Mouse (Mus musculus) embryonic fibroblast, embryonic 13.5 days (primary cell): ENCODE results near the gene Vpreb2. TPM values are rescaled to one million over a fixed set of nuclear protein-coding genes. Genes with fewer than 3 reads are reported as not detected.
A peak's percentile ranks its signal among the peaks of the same experiment; 100 is the strongest.
"Not testable (repeated sequence)": the region's sequence is repeated elsewhere in the genome, so short reads cannot be mapped to it uniquely, and the experiment has no call there.

ENCODE experiments used
- H3K27ac ChIP-seq: 2 replicates; pipeline ENCODE4 v1.5.1; 2012; ENCODE audit warnings: low read length, control low read depth, inconsistent platforms; ENCODE audit not compliant: insufficient read depth
- H3K4me1 ChIP-seq: 2 replicates; pipeline ENCODE4 v1.6.1; 2011; ENCODE audit warnings: low read length; ENCODE audit not compliant: control insufficient read depth, insufficient read depth
- H3K4me3 ChIP-seq: 2 replicates; pipeline ENCODE4 v1.5.1; 2011; ENCODE audit warnings: mild to moderate bottlenecking, control low read depth, low read length; ENCODE audit not compliant: insufficient read depth
- CTCF ChIP-seq: IDR thresholded peaks from 2 replicates; pipeline ENCODE4 v1.5.1; 2011; ENCODE audit warnings: mild to moderate bottlenecking, control low read depth, low read length, moderate library complexity, borderline replicate concordance; ENCODE audit not compliant: insufficient read depth
- POLR2A ChIP-seq: IDR thresholded peaks from 2 replicates; pipeline ENCODE4 v1.6.1; 2011; ENCODE audit warnings: low read depth, mild to moderate bottlenecking, control low read depth, low read length, moderate library complexity
- polyA plus RNA-seq: library from polyadenylated mRNA; stranded (reverse); fragments of >200 nt; gene quantifications from 2 replicates; pipeline ENCODE4 v1.2.4, GENCODE M21; 2011; ENCODE audit warnings: low read depth; ENCODE audit not compliant: missing spikeins, insufficient read length

Vpreb2 gene
- polyA plus RNA-seq, 1 experiment, result not detected

GRCm38 (mm10) chr16:17949421-17949877 lies 30.8 kb upstream of the Vpreb2 start:
- peak overlapping the region; percentile 38; the same call in 1 of the 2 replicates for H3K27ac ChIP-seq
- H3K4me3 ChIP-seq, result no peak overlapping the region
- TF ChIP-seq CTCF (no peak), POLR2A (no peak)
- no peaks in the 10 kb centered on the region; the same call in 1 of the 2 replicates for H3K4me1 ChIP-seq

DNA sequence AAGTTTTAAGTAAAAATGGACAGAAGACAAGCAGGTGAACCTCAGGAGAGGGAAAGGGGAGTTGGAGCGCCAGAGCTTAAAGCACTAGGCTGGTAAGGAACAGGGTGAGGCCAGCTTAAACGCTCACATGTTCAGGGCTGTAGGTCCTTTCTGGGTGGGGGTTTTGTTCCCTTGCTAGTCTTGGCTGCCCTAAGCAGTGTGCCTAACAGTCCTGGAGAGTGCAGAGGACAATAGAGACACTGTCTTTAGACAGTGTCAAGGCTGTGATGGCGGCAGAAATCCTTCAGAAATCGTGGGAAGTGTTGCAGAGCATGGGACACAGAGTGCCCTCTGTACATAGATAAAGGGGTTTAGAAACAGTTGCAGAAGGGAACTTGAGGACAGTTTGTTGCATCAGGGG lies 30.2 kb upstream of the Vpreb2 start:
- no peak for TF ChIP-seq POLR2A
- no peak for TF ChIP-seq CTCF
- Histone ChIP-seq H3K4me3 (no peak overlapping the region), H3K4me1 (no peaks in the 10 kb centered on the region; the same call in 1 of the 2 replicates), H3K27ac (no peak overlapping the region)

DNA sequence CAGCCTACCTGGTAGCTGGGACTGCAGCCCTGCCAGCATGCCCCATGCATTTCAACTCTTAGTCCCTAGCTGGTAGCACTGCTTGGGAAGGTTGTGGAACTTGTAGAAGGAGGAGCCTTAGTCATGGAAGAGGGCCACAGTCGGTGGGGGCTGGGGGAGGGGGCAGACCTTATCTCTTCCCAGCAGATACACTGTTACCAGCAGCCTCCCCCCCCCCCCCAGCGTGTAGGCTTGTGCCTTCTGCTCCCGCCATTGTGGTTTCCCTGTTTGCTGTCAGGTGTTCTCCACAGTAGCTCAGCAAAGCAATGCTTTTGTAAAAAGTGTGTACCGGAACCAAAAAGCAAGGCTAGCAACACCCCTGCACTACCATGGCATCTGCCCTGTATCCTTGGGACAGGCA lies 28.6 kb upstream of the Vpreb2 start:
- Histone ChIP-seq H3K27ac (no peak overlapping the region), H3K4me1 (no peaks in the 10 kb centered on the region; the same call in 1 of the 2 replicates), H3K4me3 (no peak overlapping the region)
- TF ChIP-seq CTCF (no peak), POLR2A (no peak)

GRCm38 (mm10) chr16:17956052-17956638 lies 24.1 kb upstream of the Vpreb2 start:
- not testable (repeated sequence) for H3K4me1 ChIP-seq, H3K27ac ChIP-seq, H3K4me3 ChIP-seq

- Histone ChIP-seq H3K4me1 (no peaks in the 10 kb centered on the region), H3K27ac (no peak overlapping the region)
- TF ChIP-seq POLR2A (no peak), CTCF (no peak)
These were observed 18.1 kb upstream of the Vpreb2 start for GRCm38 (mm10) chr16:17962091-17962490.

DNA sequence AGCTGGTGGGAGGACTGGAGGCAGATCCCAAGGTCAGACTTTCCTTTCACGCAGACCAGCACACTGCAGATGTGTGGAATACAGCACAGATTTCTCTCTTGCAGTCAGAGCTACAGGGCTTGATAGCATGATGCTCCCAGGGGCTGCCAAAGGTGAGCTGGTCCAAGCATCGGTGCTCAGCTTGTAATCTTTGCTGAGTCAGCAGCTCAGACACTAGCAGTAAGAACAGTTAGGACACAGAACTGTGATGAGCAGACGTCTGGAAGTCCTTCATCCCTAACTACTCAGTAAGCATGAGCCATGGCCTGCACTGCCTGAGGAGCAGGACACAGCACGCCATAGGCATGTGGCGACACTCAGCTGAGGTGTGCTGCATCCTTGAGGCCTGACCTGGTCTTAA lies 8.4 kb upstream of the Vpreb2 start:
- TF ChIP-seq POLR2A (no peak), CTCF (no peak)
- H3K27ac ChIP-seq, result no peak overlapping the region

More at GRCm38 (mm10) chr16:17962091-17962490, 18.1 kb upstream of the Vpreb2 start:
- H3K4me3 ChIP-seq, result no peak overlapping the region

DNA sequence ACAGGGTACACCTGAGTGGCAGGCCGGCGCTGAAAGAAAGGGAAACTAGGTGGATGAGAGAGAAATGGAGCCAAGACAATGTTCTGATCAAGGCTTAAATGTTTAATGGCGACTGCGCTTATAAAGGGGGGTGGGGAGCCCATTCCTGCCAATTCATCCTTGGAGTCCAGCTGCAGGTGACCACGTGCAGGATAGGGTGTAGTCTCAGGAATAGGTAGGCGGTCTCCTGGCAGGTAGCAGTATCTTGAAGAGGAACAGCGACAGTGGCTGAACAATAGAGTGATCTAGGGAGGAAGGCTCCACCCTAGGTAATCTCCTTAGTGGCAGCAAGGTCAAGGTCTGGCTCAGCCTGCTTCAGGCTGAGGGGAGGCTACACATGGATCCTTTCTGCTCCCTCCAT lies 2.4 kb upstream of the Vpreb2 start:
- H3K27ac ChIP-seq, H3K4me1 ChIP-seq, H3K4me3 ChIP-seq: not testable (repeated sequence)

More for the DNA sequence above, 8.4 kb upstream of the Vpreb2 start:
- Histone ChIP-seq H3K4me3 (no peak overlapping the region), H3K4me1 (no peaks in the 10 kb centered on the region)

DNA sequence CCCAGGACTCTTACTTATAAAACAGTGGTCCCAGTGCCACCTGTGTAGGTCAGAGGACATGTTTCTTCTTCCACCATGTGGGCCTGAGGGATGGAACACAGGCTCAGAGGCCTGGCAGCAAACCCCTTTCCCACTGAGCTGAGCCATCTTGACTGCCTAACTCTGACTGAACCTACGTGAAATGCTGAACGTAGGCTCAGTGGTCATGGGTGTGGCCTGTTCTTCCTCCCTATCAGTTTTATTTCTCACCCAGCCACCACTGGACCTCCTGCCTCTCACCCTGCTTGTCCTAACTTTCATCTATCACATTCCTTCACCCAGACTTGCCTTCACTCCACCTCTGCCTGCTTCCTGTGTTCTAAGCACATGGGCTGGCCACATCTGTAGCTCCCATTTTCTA lies 3.0 kb downstream of the Vpreb2 start:
- TF ChIP-seq CTCF, result no peak
- no peak for TF ChIP-seq POLR2A
- H3K4me1 ChIP-seq, result no peaks in the 10 kb centered on the region
- no peak overlapping the region for H3K27ac ChIP-seq
- H3K4me3 ChIP-seq, result no peak overlapping the region

- H3K4me1 ChIP-seq, result no peaks in the 10 kb centered on the region
- TF ChIP-seq CTCF (no peak), POLR2A (no peak)
- H3K4me3 ChIP-seq, result no peak overlapping the region
- no peak overlapping the region for H3K27ac ChIP-seq
These were observed 4.0 kb downstream of the Vpreb2 start for GRCm38 (mm10) chr16:17984231-17984630.

GRCm38 (mm10) chr16:17985078-17985477 lies 4.8 kb downstream of the Vpreb2 start:
- Histone ChIP-seq H3K27ac (no peak overlapping the region), H3K4me3 (no peak overlapping the region), H3K4me1 (no peaks in the 10 kb centered on the region)
- TF ChIP-seq POLR2A, result no peak
- no peak for TF ChIP-seq CTCF
